Mouse (Mus musculus) testis, adult 2 months (tissue): ENCODE measurements at regions not wholly inside any gene's neighbourhood (a gene's known extent, or its start where the extent isn't known, plus 50 kb on each side); places are given as distances from the start of the nearest gene placed in this dataset.

Experiments
- H3K27ac ChIP-seq: fragments of 200-500 bp; 2 replicates; pipeline ENCODE4 v1.5.1; 2012; ENCODE audit warnings: low read depth, low read length; ENCODE audit not compliant: control insufficient read depth, insufficient read depth
- H3K27me3 ChIP-seq: fragments of 200-500 bp; 2 replicates; pipeline ENCODE4 v1.6.1; 2012; ENCODE audit warnings: mild to moderate bottlenecking, low read length, moderate library complexity; ENCODE audit not compliant: control insufficient read depth, insufficient read depth
- H3K36me3 ChIP-seq: fragments of 200-500 bp; 2 replicates; pipeline ENCODE4 v1.6.1; 2012; ENCODE audit warnings: mild to moderate bottlenecking, low read length; ENCODE audit not compliant: control insufficient read depth, insufficient read depth
- H3K4me1 ChIP-seq: fragments of 200-500 bp; 2 replicates; pipeline ENCODE4 v1.6.1; 2012; ENCODE audit warnings: low read length; ENCODE audit not compliant: control insufficient read depth, insufficient read depth
- H3K4me3 ChIP-seq: fragments of 200-500 bp; 2 replicates; pipeline ENCODE4 v1.5.1; 2012; ENCODE audit warnings: low read depth, mild to moderate bottlenecking, low read length, moderate library complexity, mixed read lengths; ENCODE audit not compliant: control insufficient read depth
- CTCF ChIP-seq: fragments of 200-500 bp; IDR thresholded peaks from 2 replicates; pipeline ENCODE4 v1.5.1; 2012; ENCODE audit warnings: low read depth, mild to moderate bottlenecking, inconsistent platforms, low read length, moderate library complexity; ENCODE audit not compliant: control insufficient read depth, insufficient read depth, insufficient replicate concordance
- POLR2A ChIP-seq: fragments of 200-500 bp; IDR thresholded peaks from 2 replicates; pipeline ENCODE4 v1.6.1; 2012; ENCODE audit warnings: low read depth, mild to moderate bottlenecking, inconsistent platforms, low read length, moderate library complexity; ENCODE audit not compliant: control insufficient read depth

- Histone ChIP-seq H3K36me3 (no peaks in the 10 kb centered on the region), H3K27ac (no peak overlapping the region), H3K4me3 (no peak overlapping the region), H3K4me1 (no peaks in the 10 kb centered on the region), H3K27me3 (no peaks in the 10 kb centered on the region)
- TF ChIP-seq POLR2A (no peak), CTCF (no peak)
Observed at GRCm38 (mm10) chr3:102346077-102346476, 123.6 kb upstream of the Ngf start.

GRCm38 (mm10) chr3:102345291-102345690 lies 124.4 kb upstream of the Ngf start:
- H3K27ac ChIP-seq = no peak overlapping the region
- no peaks in the 10 kb centered on the region for H3K4me1 ChIP-seq
- H3K4me3 ChIP-seq = no peak overlapping the region
- no peak for TF ChIP-seq CTCF
- TF ChIP-seq POLR2A = no peak
- H3K36me3 ChIP-seq = no peaks in the 10 kb centered on the region
- H3K27me3 ChIP-seq = no peaks in the 10 kb centered on the region

DNA sequence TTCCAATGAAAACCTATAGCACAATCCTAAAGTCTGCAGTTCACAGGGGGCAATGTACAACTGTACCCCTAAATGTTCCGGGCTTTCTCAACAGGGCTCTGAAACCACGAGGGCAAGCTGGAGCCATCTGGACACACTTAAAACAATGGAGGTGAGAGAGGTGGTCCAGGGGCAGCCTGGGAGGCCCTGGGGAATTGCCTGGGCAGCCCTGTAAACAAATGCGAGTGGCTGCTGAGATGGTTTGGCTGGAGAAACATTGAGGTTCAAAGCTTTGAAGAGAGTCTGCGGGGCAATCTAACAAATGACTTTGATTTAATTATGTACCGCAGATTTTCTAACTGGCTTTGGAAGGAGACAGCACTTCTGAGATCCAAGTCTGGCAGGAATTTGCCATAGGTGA lies 129.0 kb upstream of the Ngf start:
- no peaks in the 10 kb centered on the region for H3K4me1 ChIP-seq
- no peak overlapping the region for H3K4me3 ChIP-seq
- no peak overlapping the region for H3K27ac ChIP-seq
- no peaks in the 10 kb centered on the region for H3K36me3 ChIP-seq
- no peaks in the 10 kb centered on the region for H3K27me3 ChIP-seq
- TF ChIP-seq POLR2A (no peak), CTCF (no peak)

DNA sequence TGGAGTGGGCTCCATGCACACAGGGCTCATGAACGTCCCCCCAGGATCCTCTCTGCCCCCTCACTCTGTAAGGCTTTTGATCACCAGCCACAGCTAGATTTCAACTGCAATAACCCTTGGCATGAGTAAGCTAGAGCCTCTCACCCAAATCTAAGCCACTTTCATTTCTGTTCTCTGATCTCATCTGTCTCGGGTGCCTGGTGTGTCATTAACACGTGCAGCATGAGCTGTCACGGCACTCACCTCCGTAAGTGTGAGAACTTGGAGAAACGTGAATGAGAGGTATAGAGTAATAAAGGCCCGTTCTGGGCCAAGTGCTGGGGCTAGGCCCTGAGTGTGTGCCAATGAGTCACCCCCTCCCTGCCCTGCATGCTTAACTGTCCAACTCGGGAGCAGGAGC lies 131.8 kb upstream of the Ngf start:
- H3K4me1 ChIP-seq = no peaks in the 10 kb centered on the region
- H3K27me3 ChIP-seq = no peaks in the 10 kb centered on the region
- no peak overlapping the region for H3K4me3 ChIP-seq
- H3K36me3 ChIP-seq = no peaks in the 10 kb centered on the region
- H3K27ac ChIP-seq = no peak overlapping the region
- TF ChIP-seq POLR2A = no peak
- TF ChIP-seq CTCF = no peak

GRCm38 (mm10) chr3:102336184-102336583 lies 131.7 kb upstream of the Vangl1 start:
- no peak overlapping the region for H3K4me3 ChIP-seq
- no peaks in the 10 kb centered on the region for H3K36me3 ChIP-seq
- TF ChIP-seq CTCF = no peak
- no peak for TF ChIP-seq POLR2A
- H3K4me1 ChIP-seq = no peaks in the 10 kb centered on the region
- no peaks in the 10 kb centered on the region for H3K27me3 ChIP-seq
- H3K27ac ChIP-seq = no peak overlapping the region

DNA sequence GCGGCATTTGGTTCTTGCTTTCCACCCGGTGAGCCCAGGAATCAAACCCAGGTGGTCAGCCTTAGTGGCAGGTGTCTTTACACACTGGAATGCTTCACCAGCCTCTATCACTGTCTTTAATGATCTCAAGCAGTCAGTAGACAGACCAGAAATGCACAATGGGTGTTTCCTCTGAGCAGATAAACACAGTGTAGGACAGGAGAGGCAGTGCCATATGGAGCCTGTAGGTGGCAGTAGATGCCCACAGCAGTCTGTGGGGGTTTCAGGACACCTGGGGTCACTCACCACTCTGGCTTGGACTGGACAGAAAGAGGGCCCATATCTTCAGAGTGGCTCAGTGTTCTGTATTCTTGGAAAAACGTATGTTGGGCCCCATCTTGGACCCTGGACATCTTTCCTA lies 130.7 kb upstream of the Vangl1 start:
- TF ChIP-seq POLR2A (no peak), CTCF (peak; percentile 72; the same call in 1 of the 2 replicates)
- H3K36me3 ChIP-seq = no peaks in the 10 kb centered on the region
- no peak overlapping the region for H3K27ac ChIP-seq
- H3K27me3 ChIP-seq = no peaks in the 10 kb centered on the region
- no peak overlapping the region for H3K4me3 ChIP-seq
- H3K4me1 ChIP-seq = no peaks in the 10 kb centered on the region

GRCm38 (mm10) chr3:102332221-102332620 lies 127.7 kb upstream of the Vangl1 start:
- H3K4me1 ChIP-seq = no peaks in the 10 kb centered on the region
- H3K4me3 ChIP-seq = no peak overlapping the region
- no peaks in the 10 kb centered on the region for H3K27me3 ChIP-seq
- no peak for TF ChIP-seq CTCF
- TF ChIP-seq POLR2A = no peak
- no peaks in the 10 kb centered on the region for H3K36me3 ChIP-seq
- H3K27ac ChIP-seq = no peak overlapping the region

DNA sequence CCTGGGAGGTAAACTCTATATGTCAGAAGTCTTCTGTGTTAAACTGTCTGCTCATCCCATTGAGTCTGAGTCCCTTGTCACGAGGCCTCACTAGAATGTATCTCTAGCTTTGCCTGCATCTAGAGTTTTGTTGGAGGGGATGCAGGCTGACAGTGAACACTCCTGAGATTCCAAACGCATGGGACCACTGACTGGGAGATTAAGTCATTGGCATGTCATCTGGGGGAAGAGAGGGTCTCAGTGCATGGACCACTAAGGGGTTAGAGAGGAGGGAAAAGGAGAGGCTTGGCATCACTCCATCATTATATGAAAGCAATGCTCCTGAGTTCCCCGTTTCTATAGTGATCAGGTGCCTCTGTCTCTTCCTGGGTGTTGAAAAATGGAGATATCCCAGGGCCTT lies 114.8 kb upstream of the Vangl1 start:
- Histone ChIP-seq H3K27me3 (no peaks in the 10 kb centered on the region), H3K27ac (no peak overlapping the region), H3K4me1 (no peaks in the 10 kb centered on the region), H3K4me3 (no peak overlapping the region), H3K36me3 (no peaks in the 10 kb centered on the region)
- no peak for TF ChIP-seq POLR2A
- no peak for TF ChIP-seq CTCF
